Mouse (Mus musculus) B cell, adult 2 months (primary cell): ENCODE results near the gene Dhx57.
"Not testable (repeated sequence)": the region's sequence is repeated elsewhere in the genome, so short reads cannot be mapped to it uniquely, and the experiment has no call there.

Experiments used
- DNase-seq, 2 experiments: peaks; one replicate each; pipeline ENCODE4 v3.0.0; 2022

Dhx57 gene

GRCm38 (mm10) chr17:80290074-80290657 lies at the start of gene Dhx57, which contains the start of gene Morn2:
TSS of gene Dhx57 (minus strand) at chr17:80290476.
TSS of gene Morn2 (plus strand) at chr17:80290203.
- DNase-seq = peak; percentile 97

- DNase-seq = no peak
Observed at GRCm38 (mm10) chr17:80332386-80332785, 42.1 kb upstream of the Dhx57 start.

- no peak for DNase-seq
Observed at GRCm38 (mm10) chr17:80326431-80326830, 36.2 kb upstream of the Dhx57 start.

- no peak for DNase-seq
Observed at GRCm38 (mm10) chr17:80325456-80325855, 35.2 kb upstream of the Dhx57 start.

GRCm38 (mm10) chr17:80324521-80324920 lies 34.2 kb upstream of the Dhx57 start:
- no peak for DNase-seq

GRCm38 (mm10) chr17:80323658-80324057 lies 33.4 kb upstream of the Dhx57 start:
- DNase-seq = no peak

- DNase-seq = no peak
Observed at GRCm38 (mm10) chr17:80323015-80323414, 32.7 kb upstream of the Dhx57 start.

- no peak for DNase-seq
Observed at GRCm38 (mm10) chr17:80322228-80322627, 32.0 kb upstream of the Dhx57 start.

- no peak for DNase-seq
Observed at GRCm38 (mm10) chr17:80312405-80312804, 22.1 kb upstream of the Dhx57 start.

- no peak for DNase-seq
Observed at GRCm38 (mm10) chr17:80311761-80312160, 21.5 kb upstream of the Dhx57 start.

- DNase-seq = no peak
Observed at GRCm38 (mm10) chr17:80307251-80307650, 17.0 kb upstream of the Dhx57 start, which contains the start of gene Arhgef33. TSS of gene Arhgef33 (plus strand) at chr17:80307407.

GRCm38 (mm10) chr17:80298844-80299243 lies 8.6 kb upstream of the Dhx57 start:
- no peak for DNase-seq

- no peak for DNase-seq
Observed at GRCm38 (mm10) chr17:80295258-80295657, 5.0 kb upstream of the Dhx57 start.

GRCm38 (mm10) chr17:80291148-80291547 lies 872 bp upstream of the Dhx57 start:
- DNase-seq = peak; percentile 34 to 40

GRCm38 (mm10) chr17:80289280-80290073 lies 799 bp downstream of the Dhx57 start:
- DNase-seq = no peak

GRCm38 (mm10) chr17:80288012-80288411 lies 2.3 kb downstream of the Dhx57 start:
- DNase-seq = peak; percentile 19 to 22

GRCm38 (mm10) chr17:80284446-80284845 lies 5.8 kb downstream of the Dhx57 start:
- DNase-seq = no peak

- no peak for DNase-seq
Observed at GRCm38 (mm10) chr17:80279340-80280070, 10.8 kb downstream of the Dhx57 start.

GRCm38 (mm10) chr17:80278255-80278654 lies 12.0 kb downstream of the Dhx57 start:
- DNase-seq = no peak

GRCm38 (mm10) chr17:80270622-80271021 lies 19.7 kb downstream of the Dhx57 start:
- not testable (repeated sequence) for DNase-seq

- DNase-seq = no peak
Observed at GRCm38 (mm10) chr17:80268151-80268550, 22.1 kb downstream of the Dhx57 start.

- DNase-seq = no peak
Observed at GRCm38 (mm10) chr17:80267065-80267464, 23.2 kb downstream of the Dhx57 start.

- DNase-seq = no peak
Observed at GRCm38 (mm10) chr17:80255208-80255607, 35.1 kb downstream of the Dhx57 start.

- DNase-seq = peak in 1 of 2 experiments; percentile 3
Observed at GRCm38 (mm10) chr17:80254421-80254820, 35.9 kb downstream of the Dhx57 start.
